Mouse (Mus musculus) adrenal gland, adult 2 months (tissue): ENCODE data around the gene Bcam. TPM values are rescaled to one million over a fixed set of nuclear protein-coding genes. Genes with fewer than 3 reads are reported as not detected.

ENCODE experiments used
- DNase-seq: peaks from one replicate; pipeline ENCODE4 v3.0.0; 2021
- polyA plus RNA-seq: library from polyadenylated mRNA; depleted of rRNA; stranded (reverse); fragments of >200 nt; gene quantifications from 2 replicates; pipeline ENCODE4 v1.2.3, GENCODE M21; 2012
- total RNA-seq, 2 experiments: library from RNA; stranded (reverse); gene quantifications; 2 replicates each; pipeline ENCODE4 v1.2.3; 2021

The Bcam gene
- total and polyA plus RNA-seq, 3 experiments: 35.9 to 103 (median 61.1) TPM

DNA sequence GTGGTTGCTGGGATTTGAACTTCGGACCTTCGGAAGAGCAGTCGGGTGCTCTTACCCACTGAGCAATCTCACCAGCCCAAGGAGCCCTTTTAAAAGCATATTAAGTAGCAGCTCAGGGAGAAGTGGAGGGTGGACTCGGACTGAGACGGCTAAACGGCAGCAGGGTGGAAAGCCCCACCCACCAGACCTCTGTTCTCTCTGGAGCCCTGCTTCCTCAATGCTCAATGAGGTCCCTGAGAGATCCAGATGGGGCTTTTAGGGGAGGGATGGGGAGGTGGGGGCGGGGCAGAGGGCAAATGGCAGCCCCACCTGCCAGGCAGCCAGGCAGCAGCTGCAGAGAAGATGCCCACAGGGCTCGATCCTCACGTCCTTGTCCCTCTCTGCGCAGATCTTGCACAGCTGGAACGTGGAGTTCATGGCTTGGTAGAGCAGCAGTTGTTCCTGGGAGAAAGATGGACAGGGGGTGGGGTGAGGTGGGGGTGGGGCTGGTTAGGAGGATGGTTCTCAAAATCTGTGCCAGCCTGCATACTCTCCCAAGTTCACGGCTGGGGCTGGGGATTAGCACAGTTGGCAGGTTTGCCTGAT, 15.2 kb upstream of the Bcam start:
- DNase-seq: no peak

- no peak for DNase-seq
Measured at GRCm38 (mm10) chr7:19784764-19785535, 14.1 kb upstream of the Bcam start.

DNA sequence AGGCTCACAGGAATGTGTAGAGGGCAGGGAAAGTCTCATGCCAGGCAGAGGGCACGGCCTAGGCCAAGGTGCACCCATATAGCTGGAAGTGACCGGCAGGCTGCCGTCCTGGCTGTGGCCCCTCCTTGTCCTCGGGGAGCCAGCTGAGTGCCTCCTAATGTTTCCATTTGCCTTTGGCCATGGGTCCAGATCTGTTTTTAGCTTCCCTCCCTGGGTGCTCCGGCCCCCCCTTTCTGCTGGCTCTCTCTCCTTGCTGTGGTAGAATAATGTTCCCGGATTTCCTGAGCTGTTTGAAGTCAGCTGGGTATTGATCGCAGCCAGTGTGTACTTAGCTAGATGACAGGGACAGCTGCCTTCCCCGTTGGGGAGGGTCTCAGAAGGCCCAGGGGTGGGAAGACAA, 12.8 kb upstream of the Bcam start:
- peak; percentile 53 for DNase-seq

DNA sequence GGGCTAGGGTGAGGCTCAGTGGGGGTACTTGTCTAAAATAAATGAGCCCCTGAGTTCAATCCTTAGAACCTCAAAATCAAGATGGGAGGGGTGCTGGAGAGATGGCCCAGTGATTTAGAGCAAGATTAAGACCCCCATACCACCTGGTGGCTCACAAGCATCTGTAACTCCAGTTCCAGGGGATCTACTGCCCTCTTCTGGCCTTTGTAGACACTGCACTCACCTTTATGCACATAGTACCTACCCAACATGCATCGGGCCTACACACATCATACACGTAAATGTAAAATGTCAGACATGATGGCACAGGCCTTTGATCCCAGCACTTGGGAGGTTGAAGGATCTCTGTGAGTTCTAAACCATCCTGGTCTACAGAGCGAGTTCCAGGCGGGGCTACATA, 11.8 kb upstream of the Bcam start:
- no peak for DNase-seq

- no peak for DNase-seq
Measured at GRCm38 (mm10) chr7:19781741-19782140, 10.9 kb upstream of the Bcam start.

GRCm38 (mm10) chr7:19779903-19780302, 9.1 kb upstream of the Bcam start:
- DNase-seq: no peak

DNA sequence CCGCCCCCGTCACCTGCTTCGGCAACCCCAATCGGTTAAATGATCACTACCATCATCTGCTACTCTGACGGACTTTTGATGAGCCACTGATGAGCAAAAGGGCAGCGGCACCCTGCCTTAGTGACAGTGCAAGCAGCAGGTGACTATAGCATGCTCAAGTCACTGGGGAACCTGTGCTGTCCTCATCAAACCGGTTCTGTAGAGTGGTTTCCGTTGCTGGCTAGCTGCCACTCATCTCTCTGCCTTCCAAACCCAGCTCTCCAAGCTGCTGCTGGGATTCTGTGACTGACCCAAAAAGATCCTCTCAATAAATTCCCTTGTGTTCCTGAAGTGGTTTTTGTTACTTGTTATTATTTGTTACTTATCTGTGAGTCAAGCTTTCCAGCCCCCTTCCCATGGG, 7.8 kb upstream of the Bcam start:
- no peak for DNase-seq

- no peak for DNase-seq
Measured at GRCm38 (mm10) chr7:19777049-19777723, 6.4 kb upstream of the Bcam start.

- no peak for DNase-seq
Measured at GRCm38 (mm10) chr7:19771682-19772081, 866 bp upstream of the Bcam start.

DNA sequence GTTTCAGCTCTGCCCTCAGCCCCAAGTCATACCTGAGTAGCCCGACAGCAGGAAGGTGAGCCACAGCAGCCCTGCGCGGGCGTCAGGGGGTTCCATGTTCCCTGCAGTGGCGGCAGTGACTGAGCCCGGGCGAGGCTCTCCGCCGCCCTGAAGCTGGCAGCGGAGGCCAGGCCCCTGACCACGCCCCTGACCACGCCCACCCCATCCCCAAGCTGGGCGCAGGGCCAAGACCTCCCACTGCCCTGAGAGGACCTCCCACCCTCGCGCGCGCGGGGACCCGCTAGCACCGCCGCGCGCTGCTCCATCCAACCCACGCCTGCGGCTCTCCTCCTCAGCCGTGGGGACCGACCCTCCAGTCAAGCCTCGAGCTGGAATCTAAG, 451 bp downstream of the Bcam start:
- DNase-seq: peak; percentile 94

- DNase-seq: no peak
Measured at GRCm38 (mm10) chr7:19769434-19770374, 1.1 kb downstream of the Bcam start.

- no peak for DNase-seq
Measured at GRCm38 (mm10) chr7:19769001-19769400, 1.8 kb downstream of the Bcam start.

GRCm38 (mm10) chr7:19768251-19768650, 2.6 kb downstream of the Bcam start:
- no peak for DNase-seq

- DNase-seq: no peak
Measured at GRCm38 (mm10) chr7:19764581-19764980, 6.2 kb downstream of the Bcam start.

GRCm38 (mm10) chr7:19763829-19764477, 6.9 kb downstream of the Bcam start:
- DNase-seq: no peak

- no peak for DNase-seq
Measured at GRCm38 (mm10) chr7:19762283-19762682, 8.5 kb downstream of the Bcam start.

GRCm38 (mm10) chr7:19760021-19760420, 10.8 kb downstream of the Bcam start:
- no peak for DNase-seq

- DNase-seq: no peak
Measured at GRCm38 (mm10) chr7:19758623-19759022, 12.2 kb downstream of the Bcam start.

GRCm38 (mm10) chr7:19755851-19756786, 14.7 kb downstream of the Bcam start:
- DNase-seq: peak; percentile 82

DNA sequence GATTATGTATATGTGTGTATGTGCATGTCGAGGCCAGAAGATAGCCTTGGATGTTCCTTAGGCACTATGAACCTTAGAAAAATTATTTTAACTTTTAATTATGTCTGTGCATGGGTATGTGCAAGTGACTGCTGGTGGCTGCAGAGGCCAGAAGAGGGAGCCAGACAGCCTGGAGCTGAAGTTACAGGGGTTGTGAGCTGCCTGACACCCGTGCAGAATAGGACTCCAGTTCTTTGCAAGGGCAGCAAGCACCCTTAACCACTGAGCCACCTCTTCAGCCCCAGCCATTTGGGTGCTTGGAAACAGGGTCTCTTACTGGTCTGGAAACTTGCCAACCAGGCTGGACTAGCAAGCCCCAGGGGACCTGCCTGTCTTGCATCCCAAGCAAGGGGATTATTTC, 15.8 kb downstream of the Bcam start:
- no peak for DNase-seq

DNA sequence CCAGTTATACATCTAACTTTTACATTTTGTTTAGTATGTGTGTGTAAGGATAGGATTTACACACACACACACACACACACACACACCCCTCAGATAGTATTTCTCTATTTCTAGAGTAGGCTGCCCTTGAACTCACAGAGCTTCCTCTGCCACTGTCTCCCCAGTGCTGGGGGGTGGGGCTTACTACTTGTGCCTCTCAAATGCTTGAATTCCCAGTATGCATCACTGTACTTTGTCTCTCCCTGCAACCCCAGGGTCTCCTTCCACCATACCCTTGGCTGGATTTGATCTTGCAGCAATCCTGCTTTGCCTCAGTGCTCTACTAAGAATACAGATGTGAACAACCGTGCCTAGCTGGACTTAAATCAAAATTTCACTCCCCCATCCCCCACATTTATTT, 16.8 kb downstream of the Bcam start:
- DNase-seq: no peak
